Mouse (Mus musculus) CH12.LX (cell line): ENCODE data around the gene Hip1r. TPM values are rescaled to one million over a fixed set of nuclear protein-coding genes. Genes with fewer than 3 reads are reported as not detected.

Experiments used
- DNase-seq: peaks from one replicate; pipeline ENCODE4 v3.0.0-alpha.2; 2013; ENCODE audit errors: extremely low read depth
- H3K27ac ChIP-seq: 2 replicates; pipeline ENCODE4 v1.5.1; 2012; ENCODE audit warnings: low read depth, mild to moderate bottlenecking, control low read depth, moderate library complexity; ENCODE audit not compliant: insufficient read depth
- H3K27me3 ChIP-seq: replicated peaks from 2 replicates; pipeline ENCODE3; 2012; ENCODE audit warnings: inconsistent platforms
- H3K36me3 ChIP-seq, 2 experiments: replicated peaks in 1 of 2; 2 replicates each; pipeline versions ENCODE3 to v1.6.1; 2012; ENCODE audit warnings: inconsistent platforms in 1 of 2, low read length in 1 of 2, mild to moderate bottlenecking in 1 of 2, mixed read lengths in 1 of 2, moderate library complexity in 1 of 2; ENCODE audit not compliant: control insufficient read depth in 1 of 2, insufficient read depth in 1 of 2
- H3K4me1 ChIP-seq, 2 experiments: 2 replicates each; pipeline ENCODE4 v1.6.1; 2012; ENCODE audit warnings: inconsistent platforms in 1 of 2, moderate library complexity in 1 of 2; ENCODE audit not compliant: insufficient read depth in 2 of 2, control insufficient read depth in 1 of 2
- H3K4me2 ChIP-seq: 2 replicates; pipeline ENCODE4 v1.6.1; 2012; ENCODE audit warnings: low read depth, mild to moderate bottlenecking, control low read depth; ENCODE audit not compliant: poor library complexity, insufficient read depth, severe bottlenecking
- H3K4me3 ChIP-seq, 3 experiments: fragments of 150-350 bp in 1 of 3; sonication (generic) in 1 of 3; replicated peaks in 1 of 3; 2 replicates each; pipeline versions ENCODE3 to v1.5.1; 2011 to 2012; ENCODE audit warnings: low read depth in 2 of 3, low read length in 2 of 3, mild to moderate bottlenecking in 2 of 3, moderate library complexity in 2 of 3, control low read depth in 1 of 3, improper control_type of control experiment in 1 of 3, inconsistent platforms in 1 of 3, mixed read lengths in 1 of 3; ENCODE audit not compliant: poor library complexity in 1 of 3
- H3K79me2 ChIP-seq: replicated peaks from 2 replicates; pipeline ENCODE4 v1.6.1; 2012; ENCODE audit warnings: mild to moderate bottlenecking, moderate library complexity; ENCODE audit not compliant: control insufficient read depth, poor library complexity, insufficient read depth, severe bottlenecking; ENCODE audit errors: extremely low read depth
- H3K9ac ChIP-seq: 2 replicates; pipeline ENCODE4 v1.6.1; 2012; ENCODE audit warnings: low read depth, mild to moderate bottlenecking, control low read depth, moderate library complexity; ENCODE audit not compliant: insufficient read depth
- H3K9me3 ChIP-seq: replicated peaks from 2 replicates; pipeline ENCODE3; 2012; ENCODE audit warnings: low read length, inconsistent platforms, mixed read lengths
- BHLHE40 ChIP-seq: IDR thresholded peaks from 2 replicates; pipeline ENCODE4 v1.6.1; 2011; ENCODE audit warnings: mild to moderate bottlenecking, low read depth, low read length, improper control_type of control experiment
- CHD2 ChIP-seq: IDR thresholded peaks from 2 replicates; pipeline ENCODE4 v1.6.1; 2011; ENCODE audit warnings: low read length, improper control_type of control experiment
- CTCF ChIP-seq, 2 experiments: IDR thresholded peaks in 1 of 2; conservative IDR thresholded peaks in 1 of 2; 2 replicates each; pipeline ENCODE4 v1.5.1; 2011 to 2012; ENCODE audit warnings: low read depth in 2 of 2, low read length in 2 of 2, improper control_type of control experiment in 1 of 2, inconsistent platforms in 1 of 2, mild to moderate bottlenecking in 1 of 2, moderate library complexity in 1 of 2
- EP300 ChIP-seq: IDR thresholded peaks from 2 replicates; pipeline ENCODE4 v1.6.1; 2011; ENCODE audit warnings: low read length, improper control_type of control experiment
- GABPA ChIP-seq: IDR thresholded peaks from 2 replicates; pipeline ENCODE4 v1.6.1; 2012; ENCODE audit warnings: low read depth, low read length, improper control_type of control experiment, inconsistent platforms; ENCODE audit not compliant: insufficient replicate concordance
- HCFC1 ChIP-seq: IDR thresholded peaks from 2 replicates; pipeline ENCODE4 v1.6.1; 2012; ENCODE audit warnings: low read depth, mild to moderate bottlenecking, inconsistent platforms, low read length, improper control_type of control experiment
- IRF4 ChIP-seq: IDR thresholded peaks from 2 replicates; pipeline ENCODE4 v1.6.1; 2014; ENCODE audit warnings: low read depth, mild to moderate bottlenecking, inconsistent platforms, low read length, improper control_type of control experiment
- MYC ChIP-seq: IDR thresholded peaks from 2 replicates; pipeline ENCODE4 v1.6.1; 2011; ENCODE audit warnings: low read depth, mild to moderate bottlenecking, improper control_type of control experiment, low read length
- POLR2A ChIP-seq: IDR thresholded peaks from 2 replicates; pipeline ENCODE4 v1.6.1; 2011; ENCODE audit warnings: low read depth, mild to moderate bottlenecking, improper control_type of control experiment, low read length
- SMC3 ChIP-seq: IDR thresholded peaks from 2 replicates; pipeline ENCODE4 v1.6.1; 2011; ENCODE audit warnings: low read depth, low read length, improper control_type of control experiment
- UBTF ChIP-seq: IDR thresholded peaks from 2 replicates; pipeline ENCODE4 v1.6.1; 2012; ENCODE audit warnings: low read depth, mild to moderate bottlenecking, inconsistent platforms, low read length, improper control_type of control experiment, moderate library complexity
- USF1 ChIP-seq: IDR thresholded peaks from 2 replicates; pipeline ENCODE4 v1.6.1; 2014; ENCODE audit warnings: low read depth, mild to moderate bottlenecking, inconsistent platforms, low read length, improper control_type of control experiment
- dilution Hi-C: fragments of 300-500 bp; cut with MboI; formaldehyde crosslinking; loops from 2 replicates; pipeline ENCODE4 v1.14.3; 2020; ENCODE audit warnings: low sequenced_read_pairs; ENCODE audit not compliant: extremely low pct_unique_long_range_greater_than_20kb, extremely low pct_ligation_motif_present
- in situ Hi-C: fragments of 300-500 bp; cut with MboI; formaldehyde crosslinking; loops from 3 replicates; pipeline ENCODE4 v1.14.3; 2019; ENCODE audit warnings: low sequenced_read_pairs, low pct_ligation_motif_present, low pct_unique_long_range_greater_than_20kb, mixed read lengths
- polyA plus RNA-seq: library from polyadenylated mRNA; unstranded; fragments of >175 nt; gene quantifications from 2 replicates; pipeline ENCODE4 v1.2.1, GENCODE M21; 2012; ENCODE audit warnings: low read depth; ENCODE audit not compliant: insufficient read length
- total RNA-seq, 2 experiments: library from RNA; depleted of rRNA; stranded (reverse); fragments of 300-350 nt in 1 of 2; fragments of >200 nt in 1 of 2; gene quantifications; 2 replicates each; pipeline ENCODE4 v1.2.3; 2012 to 2014

Gene Hip1r
- total and polyA plus RNA-seq, 3 experiments: 26.1 to 49.8 (median 44.7) TPM

DNA sequence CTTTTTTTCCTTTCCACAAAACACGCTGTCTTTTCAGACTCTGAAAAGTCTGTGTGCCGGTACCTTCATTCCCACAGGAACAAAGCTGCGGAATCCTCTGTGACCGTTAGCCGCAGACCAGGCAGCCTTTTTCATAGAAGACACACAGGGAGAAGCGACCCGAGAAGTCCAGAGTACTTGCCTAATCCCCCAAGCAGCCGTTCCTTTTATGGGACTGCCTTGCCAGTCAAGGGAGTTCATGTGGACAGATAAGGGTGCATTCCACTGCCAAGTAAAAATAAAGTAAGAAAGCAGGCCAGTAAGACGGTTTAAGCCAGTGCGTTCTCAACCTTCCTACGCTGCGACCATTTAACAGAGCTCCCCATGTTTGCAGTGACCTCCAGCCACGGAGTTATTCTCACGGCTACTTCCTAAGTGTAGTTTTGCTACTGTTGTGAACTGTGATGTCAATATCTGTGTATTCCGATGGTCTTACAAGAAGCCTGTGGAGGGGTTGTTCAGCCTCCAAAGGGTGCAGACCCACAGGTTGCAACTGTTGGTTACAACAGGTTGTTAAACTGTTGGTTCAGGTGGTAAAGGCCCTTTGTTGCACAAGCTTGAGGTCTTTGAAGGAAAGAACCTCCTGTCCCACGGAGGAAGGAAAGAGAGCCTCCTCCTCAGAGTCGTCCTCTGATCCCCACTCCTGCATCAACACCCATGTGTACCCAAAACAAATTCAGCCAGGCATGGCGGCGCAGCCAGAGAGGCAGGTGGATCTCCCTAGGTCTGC, 54.5 kb downstream of the Hip1r start:
- Histone ChIP-seq H3K27me3 (no peaks in the 10 kb centered on the region), H3K4me1 (peaks cover 20 to 69% of the 10 kb centered on the region in 2 experiments), H3K79me2 (peaks cover 31% of the 10 kb centered on the region), H3K4me3 (no peak overlapping the region), H3K9me3 (no peaks in the 10 kb centered on the region), H3K27ac (no peak overlapping the region), H3K36me3 (peaks cover 3 to 40% of the 10 kb centered on the region in 2 experiments), H3K9ac (no peak overlapping the region), H3K4me2 (no peak overlapping the region)
- TF ChIP-seq CTCF (conservative IDR thresholded peaks at IDR 0.05 in 1 of 2, IDR thresholded peaks at IDR 0.05 in 1 of 2; ENCODE audit: low read depth in 2 of 2, low read length in 2 of 2) (no peak), GABPA (no peak), EP300 (no peak), MYC (no peak), POLR2A (no peak), IRF4 (no peak), UBTF (no peak), HCFC1 (no peak)
- no peak for DNase-seq
- in situ Hi-C loops (no loop called here), dilution Hi-C loops (no loop called here)

DNA sequence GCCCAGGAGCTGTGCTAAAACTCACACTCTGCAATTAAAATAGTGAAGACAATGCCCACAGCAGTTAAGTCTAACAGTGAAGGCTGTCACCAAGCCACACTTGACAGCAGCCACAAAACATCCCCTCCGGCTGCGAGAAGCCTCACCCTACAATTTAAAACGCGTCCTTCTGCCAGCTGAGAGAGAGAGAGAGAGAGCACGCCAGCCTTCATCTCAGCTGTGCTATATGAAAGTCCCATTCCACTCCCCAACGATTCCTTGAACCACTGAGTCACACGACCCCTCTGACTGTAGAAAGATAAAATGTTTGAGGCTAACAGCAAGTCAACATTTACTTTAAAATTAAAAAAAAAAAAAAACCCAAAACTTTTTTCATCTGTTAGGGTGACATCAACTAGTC, 55.3 kb downstream of the Hip1r start:
- TF ChIP-seq UBTF (no peak), USF1 (no peak), BHLHE40 (no peak), IRF4 (no peak), CHD2 (no peak), SMC3 (no peak)
- H3K4me1 ChIP-seq: peaks cover 15 to 63% of the 10 kb centered on the region in 2 experiments
- no peak overlapping the region for H3K9ac ChIP-seq
- peaks cover 31% of the 10 kb centered on the region for H3K79me2 ChIP-seq
- in situ Hi-C loops (no loop called here), dilution Hi-C loops (no loop called here)
- no peak overlapping the region for H3K27ac ChIP-seq
- H3K4me3 ChIP-seq: no peak overlapping the region
- DNase-seq: no peak
- H3K27me3 ChIP-seq: no peaks in the 10 kb centered on the region
- peaks cover 3 to 40% of the 10 kb centered on the region in 2 experiments for H3K36me3 ChIP-seq
- no peaks in the 10 kb centered on the region for H3K9me3 ChIP-seq
- no peak overlapping the region for H3K4me2 ChIP-seq
